Mouse (Mus musculus): Measurements from ENCODE around the gene 1700012B09Rik. TPM values are rescaled to one million over a fixed set of nuclear protein-coding genes. Genes with fewer than 3 reads are reported as not detected.

The 1700012B09Rik gene
- total RNA-seq (2021), result not detected
- long read RNA-seq, experiment 1, result 0 reads
- long read RNA-seq, experiment 2, result 0 reads

GRCm38 (mm10) chr9:14770803-14771471, at the start of gene 1700012B09Rik:
Gene 1700012B09Rik, minus strand, starts transcription at chr9:14771030.
- DNase-seq, result no peak

GRCm38 (mm10) chr9:14810111-14810510, 39.3 kb upstream of the 1700012B09Rik start:
- no peak for DNase-seq

- DNase-seq, result no peak
Observed at GRCm38 (mm10) chr9:14806786-14807185, 36.0 kb upstream of the 1700012B09Rik start.

- no peak for DNase-seq
Observed at GRCm38 (mm10) chr9:14805714-14806113, 34.9 kb upstream of the 1700012B09Rik start.

- DNase-seq, result no peak
Observed at GRCm38 (mm10) chr9:14787356-14787755, 16.5 kb upstream of the 1700012B09Rik start.

GRCm38 (mm10) chr9:14784039-14785002, 13.5 kb upstream of the 1700012B09Rik start, which contains the start of the genes Mre11a and Ankrd49:
Gene Mre11a, plus strand, starts transcription at chr9:14784654.
Gene Ankrd49, minus strand, starts transcription at chr9:14784856.
- peak; percentile 83 for DNase-seq

- DNase-seq, result no peak
Observed at GRCm38 (mm10) chr9:14778341-14778740, 7.5 kb upstream of the 1700012B09Rik start.

GRCm38 (mm10) chr9:14773813-14774212, 3.0 kb upstream of the 1700012B09Rik start:
- no peak for DNase-seq

- DNase-seq, result no peak
Observed at GRCm38 (mm10) chr9:14772074-14772473, 1.2 kb upstream of the 1700012B09Rik start.

- DNase-seq, result no peak
Observed at GRCm38 (mm10) chr9:14769811-14770210, 1.0 kb downstream of the 1700012B09Rik start.

GRCm38 (mm10) chr9:14764765-14765164, 6.1 kb downstream of the 1700012B09Rik start:
- peak; percentile 54 for DNase-seq

GRCm38 (mm10) chr9:14759261-14759660, 11.6 kb downstream of the 1700012B09Rik start:
- DNase-seq, result no peak

GRCm38 (mm10) chr9:14758590-14758989, 12.2 kb downstream of the 1700012B09Rik start:
- no peak for DNase-seq

GRCm38 (mm10) chr9:14754469-14754868, 16.4 kb downstream of the 1700012B09Rik start:
- DNase-seq, result no peak

GRCm38 (mm10) chr9:14753947-14754346, 16.9 kb downstream of the 1700012B09Rik start:
- DNase-seq, result no peak

GRCm38 (mm10) chr9:14752001-14752522, 18.8 kb downstream of the 1700012B09Rik start, which contains the start of gene Fut4:
Gene Fut4, minus strand, starts transcription at chr9:14752393.
- DNase-seq, result peak; percentile 65

- DNase-seq, result peak; percentile 30
Observed at GRCm38 (mm10) chr9:14751503-14752000, 19.3 kb downstream of the 1700012B09Rik start.

- peak; percentile 10 for DNase-seq
Observed at GRCm38 (mm10) chr9:14750901-14751502, 19.8 kb downstream of the 1700012B09Rik start.

GRCm38 (mm10) chr9:14740151-14740924, 30.5 kb downstream of the 1700012B09Rik start, which contains the start of gene Piwil4:
Gene Piwil4, minus strand, starts transcription at chr9:14740733.
- no peak for DNase-seq

- no peak for DNase-seq
Observed at GRCm38 (mm10) chr9:14739498-14740150, 31.2 kb downstream of the 1700012B09Rik start.
